Mouse (Mus musculus) urinary bladder, postnatal 36 days (tissue): Measurements from ENCODE around the gene Zfhx3.
A peak's percentile ranks its signal among the peaks of the same experiment; 100 is the strongest.

Experiments
- DNase-seq, 2 experiments: peaks; one replicate each; pipeline ENCODE4 v3.0.0; 2022; ENCODE audit warnings: low spot score in 2 of 2, mixed read lengths in 1 of 2

Gene Zfhx3

GRCm38 (mm10) chr8:108361402-108361801 lies 419.0 kb downstream of the Zfhx3 start:
- DNase-seq: no peak

GRCm38 (mm10) chr8:108362421-108362820 lies 420.0 kb downstream of the Zfhx3 start:
- no peak for DNase-seq

- DNase-seq: no peak
These were observed 421.0 kb downstream of the Zfhx3 start for GRCm38 (mm10) chr8:108363435-108363834.

- DNase-seq: no peak
These were observed 421.4 kb downstream of the Zfhx3 start for GRCm38 (mm10) chr8:108363856-108364255.

- DNase-seq: peak; percentile 21 to 28
These were observed 426.6 kb downstream of the Zfhx3 start for GRCm38 (mm10) chr8:108369081-108369480.

GRCm38 (mm10) chr8:108370731-108371130 lies 428.3 kb downstream of the Zfhx3 start:
- no peak for DNase-seq

GRCm38 (mm10) chr8:108373046-108373445 lies 430.6 kb downstream of the Zfhx3 start:
- DNase-seq: no peak

- no peak for DNase-seq
These were observed 435.6 kb downstream of the Zfhx3 start for GRCm38 (mm10) chr8:108378036-108378435.

GRCm38 (mm10) chr8:108383121-108383520 lies 440.7 kb downstream of the Zfhx3 start:
- DNase-seq: no peak

- DNase-seq: peak in 1 of 2 experiments; percentile 12
These were observed 444.9 kb downstream of the Zfhx3 start for GRCm38 (mm10) chr8:108387160-108387912.

- DNase-seq: no peak
These were observed 445.4 kb downstream of the Zfhx3 start for GRCm38 (mm10) chr8:108387913-108388274.

- DNase-seq: peak in 1 of 2 experiments; percentile 26
These were observed 450.5 kb downstream of the Zfhx3 start for GRCm38 (mm10) chr8:108392909-108393308.

- DNase-seq: no peak
These were observed 459.7 kb downstream of the Zfhx3 start for GRCm38 (mm10) chr8:108402149-108402548.

GRCm38 (mm10) chr8:108406716-108407494 lies 464.5 kb downstream of the Zfhx3 start:
- no peak for DNase-seq

GRCm38 (mm10) chr8:108419162-108419844 lies 476.9 kb downstream of the Zfhx3 start:
- DNase-seq: no peak

- no peak for DNase-seq
These were observed 480.1 kb downstream of the Zfhx3 start for GRCm38 (mm10) chr8:108422521-108422920.

- DNase-seq: no peak
These were observed 481.9 kb downstream of the Zfhx3 start for GRCm38 (mm10) chr8:108424337-108424736.

- no peak for DNase-seq
These were observed 490.9 kb downstream of the Zfhx3 start for GRCm38 (mm10) chr8:108433321-108433720.

GRCm38 (mm10) chr8:108434510-108434909 lies 492.1 kb downstream of the Zfhx3 start:
- no peak for DNase-seq

- no peak for DNase-seq
These were observed 493.9 kb downstream of the Zfhx3 start for GRCm38 (mm10) chr8:108436336-108436735.

- DNase-seq: no peak
These were observed 494.9 kb downstream of the Zfhx3 start for GRCm38 (mm10) chr8:108437316-108437830.

- DNase-seq: no peak
These were observed 498.0 kb downstream of the Zfhx3 start for GRCm38 (mm10) chr8:108440476-108440875.
